Mouse (Mus musculus) limb, embryonic 10.5 days (tissue): Measurements from ENCODE around the gene Gprc5b. TPM values are rescaled to one million over a fixed set of nuclear protein-coding genes. Genes with fewer than 3 reads are reported as not detected.
A peak's percentile ranks its signal among the peaks of the same experiment; 100 is the strongest.

Source experiments
- DNase-seq: peaks from one replicate; pipeline ENCODE4 v3.0.0-alpha.2; 2017; ENCODE audit warnings: low spot score
- H3K27ac ChIP-seq: fragments of 300-500 bp; sonication (generic); 2 replicates; pipeline ENCODE4 v1.5.1; 2016; ENCODE audit warnings: mild to moderate bottlenecking
- H3K27me3 ChIP-seq: fragments of 300-500 bp; sonication (generic); 2 replicates; pipeline ENCODE4 v1.6.1; 2016; ENCODE audit warnings: low read depth, mild to moderate bottlenecking; ENCODE audit not compliant: poor library complexity, severe bottlenecking
- H3K36me3 ChIP-seq: fragments of 300-500 bp; sonication (generic); 2 replicates; pipeline ENCODE4 v1.6.1; 2016; ENCODE audit warnings: mild to moderate bottlenecking, moderate library complexity
- H3K4me1 ChIP-seq: fragments of 300-500 bp; sonication (generic); 2 replicates; pipeline ENCODE4 v1.6.1; 2016
- H3K4me3 ChIP-seq: fragments of 300-500 bp; sonication (generic); 2 replicates; pipeline ENCODE4 v1.5.1; 2016; ENCODE audit warnings: mild to moderate bottlenecking, moderate library complexity
- H3K9me3 ChIP-seq: fragments of 300-500 bp; sonication (generic); replicated peaks from 2 replicates; pipeline ENCODE4 v1.6.1; 2016; ENCODE audit warnings: mild to moderate bottlenecking
- WGBS: fragments of 180-500 bp; shearing (Covaris S2); methylation state at CpG from one replicate; pipeline ENCODE4 v1.1.7; 2016; 5-methylcytosine and 5-hydroxymethylcytosine counted together
- polyA plus RNA-seq: library from polyadenylated mRNA; unstranded; fragments of >200 nt; fragmentation: Nextera tagmentation; extraction: Ambion mirVana; gene quantifications from 2 replicates; pipeline ENCODE4 v1.2.1, GENCODE M21; 2016

Gene Gprc5b
- polyA plus RNA-seq = 6.6 and 8.2 TPM in 2 replicates

DNA sequence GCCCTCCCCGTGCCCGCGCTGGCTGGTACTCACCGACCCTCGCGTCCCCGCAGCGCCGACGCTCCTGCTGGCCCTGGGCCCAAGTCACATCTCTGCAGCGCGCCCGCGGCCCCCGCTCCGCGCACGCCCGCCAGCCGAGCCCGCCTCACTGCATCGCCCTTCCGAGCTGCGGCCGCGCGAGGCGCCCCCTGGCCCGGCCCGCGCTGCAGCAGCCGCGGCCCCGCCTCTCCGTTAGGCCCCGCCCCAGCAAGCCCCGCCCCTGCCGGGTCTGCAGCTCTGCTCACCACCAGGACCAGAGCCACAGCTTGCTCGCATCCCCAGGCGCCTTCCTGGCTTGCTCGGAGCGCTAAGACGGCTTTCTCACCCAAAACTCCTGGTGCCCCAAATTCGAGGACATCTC lies at the start of gene Gprc5b:
Gene Gprc5b (minus strand): TSS at position 205 of the 400 bp plus-strand sequence.
- WGBS = under 1% methylated on average over 44 of the region's 44 CpGs
- peak within 1 kb of the TSS; percentile 86 for H3K27ac ChIP-seq
- peaks cover 40% of the 10 kb centered on the region for H3K4me1 ChIP-seq
- peak; percentile 91 for DNase-seq
- peaks cover 5% of the 10 kb centered on the region; the same call in 1 of the 2 replicates for H3K27me3 ChIP-seq
- H3K36me3 ChIP-seq = no peaks in the 10 kb centered on the region
- no peaks in the 10 kb centered on the region for H3K9me3 ChIP-seq
- peak within 1 kb of the TSS; percentile 69 for H3K4me3 ChIP-seq

- Histone ChIP-seq H3K27me3 (no peaks in the 10 kb centered on the region), H3K9me3 (no peaks in the 10 kb centered on the region), H3K27ac (no peak overlapping the region), H3K4me1 (no peaks in the 10 kb centered on the region), H3K36me3 (no peaks in the 10 kb centered on the region), H3K4me3 (no peak overlapping the region)
- DNase-seq = no peak
Observed at GRCm38 (mm10) chr7:119041502-119041901, 46.5 kb upstream of the Gprc5b start.

GRCm38 (mm10) chr7:119037581-119037980 lies 42.6 kb upstream of the Gprc5b start:
- no peak overlapping the region for H3K27ac ChIP-seq
- H3K4me3 ChIP-seq = no peak overlapping the region
- H3K4me1 ChIP-seq = no peaks in the 10 kb centered on the region
- no peaks in the 10 kb centered on the region for H3K27me3 ChIP-seq
- H3K9me3 ChIP-seq = no peaks in the 10 kb centered on the region
- H3K36me3 ChIP-seq = no peaks in the 10 kb centered on the region
- DNase-seq = no peak

DNA sequence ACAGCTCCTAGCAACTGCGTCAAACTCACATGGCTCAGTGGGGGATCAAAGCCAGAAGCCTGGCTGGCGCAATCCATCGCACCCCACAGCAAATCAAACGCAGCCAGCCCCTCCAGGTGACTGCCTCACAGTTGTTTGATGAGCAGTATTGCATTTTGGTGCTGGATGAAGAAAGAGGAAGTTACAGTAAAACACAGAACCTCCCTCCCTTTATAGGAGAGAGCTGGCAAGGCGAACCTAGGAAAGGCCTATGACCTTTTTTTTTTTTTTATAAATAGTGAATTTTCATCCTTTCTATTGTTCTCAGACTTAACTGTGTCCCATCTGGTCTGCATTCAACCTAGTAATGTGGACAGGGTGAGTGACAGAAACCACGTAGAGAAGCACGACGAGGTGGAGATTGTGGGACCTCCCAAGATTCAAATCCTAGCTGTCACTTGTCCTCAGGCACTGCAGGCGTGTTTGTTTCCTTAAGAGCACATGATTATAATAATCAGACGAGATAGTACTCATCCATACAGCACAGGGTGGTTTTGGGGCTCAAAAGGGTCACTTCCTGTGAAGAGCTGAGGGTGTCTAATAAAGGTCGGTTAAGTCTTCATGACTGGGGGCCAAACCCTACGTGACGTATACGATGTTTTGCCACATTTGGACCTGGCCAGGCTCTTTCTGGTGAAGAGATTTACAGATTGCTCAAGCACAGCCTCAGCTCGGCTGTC lies 39.4 kb upstream of the Gprc5b start:
- Histone ChIP-seq H3K4me1 (no peaks in the 10 kb centered on the region), H3K36me3 (no peaks in the 10 kb centered on the region), H3K9me3 (no peaks in the 10 kb centered on the region), H3K27ac (no peak overlapping the region), H3K4me3 (no peak overlapping the region), H3K27me3 (no peaks in the 10 kb centered on the region)
- no peak for DNase-seq
- 68% methylated on average over 15 of the region's 15 CpGs for WGBS

- H3K27ac ChIP-seq = no peak overlapping the region
- no peak overlapping the region for H3K4me3 ChIP-seq
- no peaks in the 10 kb centered on the region for H3K9me3 ChIP-seq
- WGBS = 34% methylated on average over 17 of the region's 17 CpGs
- H3K27me3 ChIP-seq = no peaks in the 10 kb centered on the region
- no peaks in the 10 kb centered on the region for H3K36me3 ChIP-seq
- peak; percentile 71 for DNase-seq
- H3K4me1 ChIP-seq = peaks cover 6% of the 10 kb centered on the region; the same call in 1 of the 2 replicates
Observed at GRCm38 (mm10) chr7:119023394-119023921, 28.4 kb upstream of the Gprc5b start.

- Histone ChIP-seq H3K27me3 (no peaks in the 10 kb centered on the region), H3K27ac (no peak overlapping the region), H3K9me3 (no peaks in the 10 kb centered on the region), H3K4me3 (no peak overlapping the region), H3K36me3 (no peaks in the 10 kb centered on the region), H3K4me1 (peaks cover 6% of the 10 kb centered on the region; the same call in 1 of the 2 replicates)
- peak; percentile 46 for DNase-seq
- WGBS = 82% methylated on average over 19 of the region's 19 CpGs
Observed at GRCm38 (mm10) chr7:119022238-119023156, 27.5 kb upstream of the Gprc5b start.

GRCm38 (mm10) chr7:119019537-119019936 lies 24.5 kb upstream of the Gprc5b start:
- no peaks in the 10 kb centered on the region for H3K36me3 ChIP-seq
- H3K4me3 ChIP-seq = no peak overlapping the region
- no peaks in the 10 kb centered on the region for H3K27me3 ChIP-seq
- peak; percentile 78 for DNase-seq
- no peaks in the 10 kb centered on the region for H3K9me3 ChIP-seq
- WGBS = 16% methylated on average over 4 of the region's 4 CpGs
- no peak overlapping the region for H3K27ac ChIP-seq
- peaks cover 6% of the 10 kb centered on the region; the same call in 1 of the 2 replicates for H3K4me1 ChIP-seq

DNA sequence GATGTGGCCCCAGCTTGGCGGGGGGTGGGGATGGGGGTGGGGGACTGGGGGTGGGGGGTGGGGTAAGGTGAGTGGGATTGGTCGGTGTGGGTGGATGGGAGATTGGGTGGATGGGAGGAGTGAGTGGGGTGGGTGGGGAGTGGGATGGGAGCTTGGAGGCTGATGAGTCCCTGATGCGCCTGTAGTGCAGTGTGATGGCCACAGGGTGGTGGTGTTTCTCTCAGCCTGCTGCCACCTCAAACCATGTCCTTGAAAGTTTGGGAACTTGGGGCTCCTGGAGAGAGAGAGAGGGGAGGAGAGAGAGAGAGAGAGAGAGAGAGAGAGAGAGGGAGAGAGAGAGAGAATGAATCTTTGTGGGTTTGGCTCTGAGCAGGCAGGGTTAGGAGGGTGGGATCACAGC lies 20.7 kb upstream of the Gprc5b start:
- 9% methylated on average over 3 of the region's 3 CpGs for WGBS
- H3K4me3 ChIP-seq = no peak overlapping the region
- no peaks in the 10 kb centered on the region for H3K9me3 ChIP-seq
- no peak overlapping the region for H3K27ac ChIP-seq
- DNase-seq = peak; percentile 55
- no peaks in the 10 kb centered on the region for H3K27me3 ChIP-seq
- no peaks in the 10 kb centered on the region for H3K4me1 ChIP-seq
- H3K36me3 ChIP-seq = no peaks in the 10 kb centered on the region

- 22% methylated on average over 5 of the region's 5 CpGs for WGBS
- Histone ChIP-seq H3K9me3 (no peaks in the 10 kb centered on the region), H3K27ac (no peak overlapping the region), H3K27me3 (no peaks in the 10 kb centered on the region), H3K4me1 (no peaks in the 10 kb centered on the region), H3K36me3 (no peaks in the 10 kb centered on the region), H3K4me3 (no peak overlapping the region)
- peak; percentile 78 for DNase-seq
Observed at GRCm38 (mm10) chr7:119010854-119011529, 16.0 kb upstream of the Gprc5b start.

GRCm38 (mm10) chr7:119002501-119002900 lies 7.5 kb upstream of the Gprc5b start:
- no peaks in the 10 kb centered on the region for H3K9me3 ChIP-seq
- DNase-seq = no peak
- no peak overlapping the region for H3K4me3 ChIP-seq
- 71% methylated on average over 2 of the region's 2 CpGs for WGBS
- no peak overlapping the region for H3K27ac ChIP-seq
- no peaks in the 10 kb centered on the region for H3K27me3 ChIP-seq
- H3K4me1 ChIP-seq = no peaks in the 10 kb centered on the region
- no peaks in the 10 kb centered on the region for H3K36me3 ChIP-seq

- Histone ChIP-seq H3K4me3 (no peak overlapping the region), H3K9me3 (no peaks in the 10 kb centered on the region), H3K36me3 (no peaks in the 10 kb centered on the region), H3K27ac (no peak overlapping the region), H3K4me1 (no peaks in the 10 kb centered on the region), H3K27me3 (no peaks in the 10 kb centered on the region)
- DNase-seq = no peak
- 78% methylated on average over 2 of the region's 2 CpGs for WGBS
Observed at GRCm38 (mm10) chr7:119001965-119002364, 7.0 kb upstream of the Gprc5b start.

DNA sequence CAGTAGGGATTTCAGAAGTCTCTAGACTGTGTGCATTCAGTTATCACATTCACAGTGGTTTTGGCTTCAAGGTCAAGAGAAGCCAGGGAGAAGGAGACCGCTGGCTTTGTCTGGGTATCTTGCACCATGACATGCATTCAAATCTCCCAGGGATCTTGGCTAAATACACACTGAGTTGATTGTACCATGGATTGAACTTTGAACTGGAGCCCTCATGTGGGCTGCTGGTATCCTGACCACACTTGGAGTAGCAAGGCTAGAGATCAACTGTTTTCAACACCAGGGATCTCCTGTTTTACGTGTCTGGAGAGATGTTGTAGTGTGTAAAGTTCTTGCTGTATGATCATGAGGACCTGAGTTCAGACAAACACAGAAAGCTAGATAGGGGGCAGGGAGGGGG lies 4.8 kb upstream of the Gprc5b start:
- Histone ChIP-seq H3K27me3 (no peaks in the 10 kb centered on the region), H3K4me1 (peaks cover 9% of the 10 kb centered on the region), H3K4me3 (no peak overlapping the region), H3K27ac (no peak overlapping the region), H3K36me3 (no peaks in the 10 kb centered on the region), H3K9me3 (no peaks in the 10 kb centered on the region)
- WGBS = 87% methylated on average over 2 of the region's 2 CpGs
- DNase-seq = no peak
